Mouse (Mus musculus) neural tube, embryonic 15.5 days (tissue): Measurements from ENCODE around the gene Polr1b. TPM values are rescaled to one million over a fixed set of nuclear protein-coding genes. Genes with fewer than 3 reads are reported as not detected.

ENCODE experiments used
- ATAC-seq: fragments of 200-750 bp; cut with Nextera tagmentation; 2 replicates; pipeline ENCODE4 v1.8.0; 2017; ENCODE audit warnings: mild to moderate bottlenecking, moderate TSS enrichment, moderate library complexity; ENCODE audit not compliant: low FRiP score
- H3K27ac ChIP-seq: fragments of 300-500 bp; sonication (generic); replicated peaks from 2 replicates; pipeline ENCODE4 v1.5.1; 2015; ENCODE audit warnings: mild to moderate bottlenecking, inconsistent platforms
- H3K27me3 ChIP-seq: fragments of 300-500 bp; sonication (generic); replicated peaks from 2 replicates; pipeline ENCODE4 v1.6.1; 2015; ENCODE audit warnings: inconsistent platforms
- H3K36me3 ChIP-seq: fragments of 300-500 bp; sonication (generic); 2 replicates; pipeline ENCODE4 v1.6.1; 2015; ENCODE audit warnings: inconsistent platforms
- H3K4me1 ChIP-seq: fragments of 300-500 bp; sonication (generic); 2 replicates; pipeline ENCODE4 v1.6.1; 2015; ENCODE audit warnings: inconsistent platforms
- H3K4me2 ChIP-seq: fragments of 300-500 bp; sonication (generic); 2 replicates; pipeline ENCODE4 v1.6.1; 2015; ENCODE audit warnings: inconsistent platforms, mild to moderate bottlenecking, moderate library complexity
- H3K4me3 ChIP-seq: fragments of 300-500 bp; sonication (generic); replicated peaks from 2 replicates; pipeline ENCODE4 v1.5.1; 2015; ENCODE audit warnings: mild to moderate bottlenecking, inconsistent platforms
- H3K9ac ChIP-seq: fragments of 300-500 bp; sonication (generic); replicated peaks from 2 replicates; pipeline ENCODE4 v1.6.1; 2015; ENCODE audit warnings: mild to moderate bottlenecking, inconsistent platforms
- H3K9me3 ChIP-seq: fragments of 300-500 bp; sonication (generic); replicated peaks from 2 replicates; pipeline ENCODE4 v1.6.1; 2016; ENCODE audit warnings: inconsistent platforms
- WGBS: fragments of 180-500 bp; shearing (Covaris S2); methylation state at CpG from one replicate; pipeline ENCODE4 v1.1.7; 2015; ENCODE audit warnings: mixed read lengths; 5-methylcytosine and 5-hydroxymethylcytosine counted together
- polyA plus RNA-seq: library from polyadenylated mRNA; unstranded; fragments of >200 nt; fragmentation: Nextera tagmentation; extraction: Ambion mirVana; gene quantifications from 2 replicates; pipeline ENCODE4 v1.2.1, GENCODE M21; 2015

Gene Polr1b
- polyA plus RNA-seq, 1 experiment from 2014 or later, result 14.5 TPM

- WGBS, result 95% methylated on average over 8 of the region's 8 CpGs
- H3K36me3 ChIP-seq, result peaks cover 87% of the 10 kb centered on the region
Observed at GRCm38 (mm10) chr2:129121986-129122385, 21.2 kb downstream of the Polr1b start.

GRCm38 (mm10) chr2:129129412-129129929 lies 28.7 kb downstream of the Polr1b start, which contains the start of gene Chchd5:
TSS of gene Chchd5 (plus strand) at chr2:129129700.
- Histone ChIP-seq H3K27me3 (no peaks in the 10 kb centered on the region), H3K9me3 (peaks cover 6% of the 10 kb centered on the region; the same call in 1 of the 2 replicates), H3K4me2 (peak within 1 kb of the TSS; percentile 84), H3K9ac (peak within 1 kb of the TSS; percentile 71), H3K4me3 (peak within 1 kb of the TSS; percentile 62), H3K27ac (peak within 1 kb of the TSS; percentile 90), H3K4me1 (peaks cover 17% of the 10 kb centered on the region), H3K36me3 (peaks cover 51% of the 10 kb centered on the region)
- peak; percentile 100 for ATAC-seq
- WGBS, result 0% methylated on average over 35 of the region's 35 CpGs

More at GRCm38 (mm10) chr2:129121986-129122385, 21.2 kb downstream of the Polr1b start:
- no peak overlapping the region for H3K27ac ChIP-seq
- H3K4me2 ChIP-seq, result no peak overlapping the region
- H3K9me3 ChIP-seq, result no peaks in the 10 kb centered on the region
- ATAC-seq, result no peak
- no peak overlapping the region for H3K9ac ChIP-seq
- H3K4me3 ChIP-seq, result no peak overlapping the region
- H3K27me3 ChIP-seq, result no peaks in the 10 kb centered on the region
- H3K4me1 ChIP-seq, result no peaks in the 10 kb centered on the region

GRCm38 (mm10) chr2:129129987-129130545 lies 29.3 kb downstream of the Polr1b start:
- H3K36me3 ChIP-seq, result peaks cover 45% of the 10 kb centered on the region
- H3K4me2 ChIP-seq, result peak overlapping the region; percentile 84
- peaks cover 6% of the 10 kb centered on the region; the same call in 1 of the 2 replicates for H3K9me3 ChIP-seq
- no peaks in the 10 kb centered on the region for H3K27me3 ChIP-seq
- ATAC-seq, result peak; percentile 55
- peak overlapping the region; percentile 68 for H3K9ac ChIP-seq
- H3K4me3 ChIP-seq, result peak overlapping the region; percentile 62
- peak overlapping the region; percentile 90 for H3K27ac ChIP-seq
- WGBS, result 31% methylated on average over 18 of the region's 18 CpGs
- H3K4me1 ChIP-seq, result peaks cover 17% of the 10 kb centered on the region

GRCm38 (mm10) chr2:129130776-129131175 lies 30.0 kb downstream of the Polr1b start:
- Histone ChIP-seq H3K36me3 (peaks cover 38% of the 10 kb centered on the region), H3K27ac (peak overlapping the region; percentile 90; the same call in 1 of the 2 replicates), H3K4me2 (peak overlapping the region; percentile 84), H3K4me3 (peak overlapping the region; percentile 62), H3K27me3 (no peaks in the 10 kb centered on the region), H3K9me3 (peaks cover 6% of the 10 kb centered on the region; the same call in 1 of the 2 replicates), H3K4me1 (peaks cover 17% of the 10 kb centered on the region), H3K9ac (peak overlapping the region; percentile 68; the same call in 1 of the 2 replicates)
- 97% methylated on average over 2 of the region's 2 CpGs for WGBS
- ATAC-seq, result no peak

GRCm38 (mm10) chr2:129132231-129132630 lies 31.4 kb downstream of the Polr1b start:
- 93% methylated on average over 7 of the region's 7 CpGs for WGBS
- H3K4me2 ChIP-seq, result no peak overlapping the region
- no peak overlapping the region for H3K4me3 ChIP-seq
- H3K36me3 ChIP-seq, result peaks cover 25% of the 10 kb centered on the region
- H3K27ac ChIP-seq, result no peak overlapping the region
- H3K9ac ChIP-seq, result no peak overlapping the region
- ATAC-seq, result no peak
- H3K9me3 ChIP-seq, result peaks cover 6% of the 10 kb centered on the region; the same call in 1 of the 2 replicates
- H3K27me3 ChIP-seq, result no peaks in the 10 kb centered on the region
- H3K4me1 ChIP-seq, result peaks cover 17% of the 10 kb centered on the region

GRCm38 (mm10) chr2:129133006-129133805 lies 32.4 kb downstream of the Polr1b start:
- no peak overlapping the region for H3K4me3 ChIP-seq
- peaks cover 17% of the 10 kb centered on the region for H3K4me1 ChIP-seq
- peaks cover 6% of the 10 kb centered on the region; the same call in 1 of the 2 replicates for H3K9me3 ChIP-seq
- H3K36me3 ChIP-seq, result peaks cover 20% of the 10 kb centered on the region
- no peak for ATAC-seq
- WGBS, result 97% methylated on average over 14 of the region's 14 CpGs
- H3K9ac ChIP-seq, result no peak overlapping the region
- H3K27ac ChIP-seq, result no peak overlapping the region
- no peak overlapping the region for H3K4me2 ChIP-seq
- H3K27me3 ChIP-seq, result no peaks in the 10 kb centered on the region

GRCm38 (mm10) chr2:129139906-129140305 lies 39.1 kb downstream of the Polr1b start:
- no peak overlapping the region for H3K9ac ChIP-seq
- no peak overlapping the region for H3K4me2 ChIP-seq
- H3K4me1 ChIP-seq, result no peaks in the 10 kb centered on the region
- no peaks in the 10 kb centered on the region for H3K36me3 ChIP-seq
- H3K4me3 ChIP-seq, result no peak overlapping the region
- H3K27me3 ChIP-seq, result no peaks in the 10 kb centered on the region
- H3K9me3 ChIP-seq, result no peaks in the 10 kb centered on the region
- WGBS, result 71% methylated on average over 10 of the region's 10 CpGs
- no peak for ATAC-seq
- H3K27ac ChIP-seq, result peak overlapping the region; percentile 49; the same call in 1 of the 2 replicates

- H3K4me1 ChIP-seq, result no peaks in the 10 kb centered on the region
- no peak for ATAC-seq
- no peak overlapping the region for H3K27ac ChIP-seq
- no peak overlapping the region for H3K4me3 ChIP-seq
- no peaks in the 10 kb centered on the region for H3K27me3 ChIP-seq
- H3K9me3 ChIP-seq, result no peaks in the 10 kb centered on the region
- H3K4me2 ChIP-seq, result no peak overlapping the region
- H3K36me3 ChIP-seq, result no peaks in the 10 kb centered on the region
- H3K9ac ChIP-seq, result no peak overlapping the region
- WGBS, result 33% methylated on average over 2 of the region's 2 CpGs
Observed at GRCm38 (mm10) chr2:129148836-129149235, 48.0 kb downstream of the Polr1b start.

GRCm38 (mm10) chr2:129150386-129150785 lies 49.6 kb downstream of the Polr1b start:
- Histone ChIP-seq H3K4me2 (no peak overlapping the region), H3K36me3 (no peaks in the 10 kb centered on the region)
- 86% methylated on average over 5 of the region's 5 CpGs for WGBS

GRCm38 (mm10) chr2:129151111-129151510 lies 50.3 kb downstream of the Polr1b start:
- Histone ChIP-seq H3K27me3 (no peaks in the 10 kb centered on the region), H3K4me1 (no peaks in the 10 kb centered on the region), H3K9me3 (no peaks in the 10 kb centered on the region), H3K9ac (no peak overlapping the region), H3K4me3 (no peak overlapping the region), H3K4me2 (no peak overlapping the region), H3K27ac (no peak overlapping the region), H3K36me3 (no peaks in the 10 kb centered on the region)
- whole genome bisulfite sequencing, result 91% methylated on average over 9 of the region's 9 CpGs
- no peak for ATAC-seq

More at GRCm38 (mm10) chr2:129150386-129150785, 49.6 kb downstream of the Polr1b start:
- ATAC-seq, result no peak
- H3K27me3 ChIP-seq, result no peaks in the 10 kb centered on the region
- no peaks in the 10 kb centered on the region for H3K9me3 ChIP-seq
- no peaks in the 10 kb centered on the region for H3K4me1 ChIP-seq
- H3K4me3 ChIP-seq, result no peak overlapping the region
- H3K27ac ChIP-seq, result no peak overlapping the region
- H3K9ac ChIP-seq, result no peak overlapping the region

GRCm38 (mm10) chr2:129152751-129153150 lies 52.0 kb downstream of the Polr1b start:
- no peak for ATAC-seq
- H3K9me3 ChIP-seq, result no peaks in the 10 kb centered on the region
- no peak overlapping the region for H3K9ac ChIP-seq
- no peak overlapping the region for H3K4me3 ChIP-seq
- H3K27ac ChIP-seq, result no peak overlapping the region
- 81% methylated on average over 1 of the region's 1 CpGs for WGBS
- H3K36me3 ChIP-seq, result no peaks in the 10 kb centered on the region
- H3K4me1 ChIP-seq, result no peaks in the 10 kb centered on the region
- H3K27me3 ChIP-seq, result no peaks in the 10 kb centered on the region
- H3K4me2 ChIP-seq, result no peak overlapping the region
